Mouse (Mus musculus) stomach, embryonic 14.5 days (tissue): Measurements from ENCODE around the gene Grm3. TPM values are rescaled to one million over a fixed set of nuclear protein-coding genes. Genes with fewer than 3 reads are reported as not detected.

Experiments
- ATAC-seq: fragments of 200-750 bp; cut with Nextera tagmentation; 2 replicates; pipeline ENCODE4 v1.8.0; 2017; ENCODE audit warnings: low read depth, moderate TSS enrichment; ENCODE audit not compliant: insufficient number of reproducible peaks, insufficient read depth, low FRiP score
- H3K27ac ChIP-seq: fragments of 300-500 bp; sonication (generic); 2 replicates; pipeline ENCODE4 v1.5.1; 2014; ENCODE audit warnings: mild to moderate bottlenecking, low read length, moderate library complexity, mixed read lengths
- H3K27me3 ChIP-seq: fragments of 300-500 bp; sonication (generic); 2 replicates; pipeline ENCODE4 v1.6.1; 2014; ENCODE audit warnings: low read length, control low read depth, mixed read lengths; ENCODE audit not compliant: control insufficient read depth, insufficient read depth
- H3K36me3 ChIP-seq: fragments of 300-500 bp; sonication (generic); 2 replicates; pipeline ENCODE4 v1.6.1; 2014; ENCODE audit warnings: mild to moderate bottlenecking, control low read depth, low read length, moderate library complexity, mixed read lengths; ENCODE audit not compliant: control insufficient read depth, insufficient read depth
- H3K4me1 ChIP-seq: fragments of 300-500 bp; sonication (generic); 2 replicates; pipeline ENCODE4 v1.6.1; 2014; ENCODE audit warnings: low read length, control low read depth, mixed read lengths; ENCODE audit not compliant: control insufficient read depth, insufficient read depth
- H3K4me2 ChIP-seq: fragments of 300-500 bp; sonication (generic); replicated peaks from 2 replicates; pipeline ENCODE4 v1.6.1; 2014; ENCODE audit warnings: low read depth, low read length, control low read depth
- H3K4me3 ChIP-seq: fragments of 300-500 bp; sonication (generic); 2 replicates; pipeline ENCODE4 v1.5.1; 2014; ENCODE audit warnings: low read depth, low read length, control low read depth
- H3K9ac ChIP-seq: fragments of 300-500 bp; sonication (generic); replicated peaks from 2 replicates; pipeline ENCODE4 v1.6.1; 2014; ENCODE audit warnings: low read depth, mild to moderate bottlenecking, control low read depth, low read length, moderate library complexity, mixed read lengths
- H3K9me3 ChIP-seq: fragments of 300-500 bp; sonication (generic); 2 replicates; pipeline ENCODE4 v1.6.1; 2016; ENCODE audit warnings: low read depth, low read length, control low read depth; ENCODE audit not compliant: control insufficient read depth
- WGBS: fragments of 180-500 bp; shearing (Covaris S2); extraction: QIAGEN DNeasy Blood & Tissue Kit; methylation state at CpG from one replicate; pipeline ENCODE4 v1.1.7; 2014; 5-methylcytosine and 5-hydroxymethylcytosine counted together
- polyA plus RNA-seq: library from polyadenylated mRNA; unstranded; fragments of >200 nt; fragmentation: Nextera tagmentation; extraction: Ambion mirVana; gene quantifications from 2 replicates; pipeline ENCODE4 v1.2.1, GENCODE M21; 2014

The Grm3 gene
- polyA plus RNA-seq, result 2.0 and 2.1 TPM in 2 replicates

DNA sequence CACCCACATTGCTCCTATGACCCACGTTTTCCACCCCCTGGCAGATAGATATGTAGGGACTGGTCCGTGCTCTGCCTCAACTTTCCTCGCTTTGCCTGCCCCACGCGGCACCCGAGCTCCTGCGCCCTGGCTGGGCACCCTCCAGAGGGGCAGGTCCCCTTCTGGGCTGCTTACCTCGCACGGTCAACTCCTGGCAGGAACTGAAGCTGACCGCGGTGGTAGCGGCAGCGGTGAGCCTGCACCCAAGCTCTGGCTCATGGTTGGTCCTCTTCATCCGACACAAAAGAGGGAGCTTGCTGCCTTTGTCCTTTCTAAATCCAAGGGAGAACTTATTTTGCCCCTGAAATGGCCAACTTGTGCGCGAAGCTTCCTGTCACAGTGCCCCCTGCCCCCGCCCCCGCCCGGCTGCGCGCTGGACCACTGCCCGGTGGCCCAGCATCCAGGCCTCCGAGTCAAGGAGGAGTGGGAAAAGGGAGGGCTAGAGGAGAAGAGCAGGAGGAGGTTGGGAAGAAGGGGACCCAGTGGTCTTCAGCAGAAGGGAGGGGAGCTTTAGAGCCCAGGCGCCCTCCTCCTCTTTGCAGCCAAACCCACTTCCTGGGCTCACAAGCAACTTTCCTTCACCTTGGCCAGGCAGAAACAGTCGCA lies at the start of gene Grm3:
Gene Grm3 (minus strand): TSS at position 215 of the 645 bp plus-strand sequence.
- Histone ChIP-seq H3K4me1 (no peaks in the 10 kb centered on the region), H3K9ac (no peak within 1 kb of the TSS), H3K27me3 (no peaks in the 10 kb centered on the region), H3K4me2 (peak within 1 kb of the TSS; percentile 72), H3K4me3 (peak within 1 kb of the TSS; percentile 30), H3K9me3 (no peaks in the 10 kb centered on the region), H3K36me3 (no peaks in the 10 kb centered on the region), H3K27ac (no peak within 1 kb of the TSS)
- under 1% methylated on average over 25 of the region's 25 CpGs for WGBS
- ATAC-seq, result no peak; the same call in 1 of the 2 replicates

DNA sequence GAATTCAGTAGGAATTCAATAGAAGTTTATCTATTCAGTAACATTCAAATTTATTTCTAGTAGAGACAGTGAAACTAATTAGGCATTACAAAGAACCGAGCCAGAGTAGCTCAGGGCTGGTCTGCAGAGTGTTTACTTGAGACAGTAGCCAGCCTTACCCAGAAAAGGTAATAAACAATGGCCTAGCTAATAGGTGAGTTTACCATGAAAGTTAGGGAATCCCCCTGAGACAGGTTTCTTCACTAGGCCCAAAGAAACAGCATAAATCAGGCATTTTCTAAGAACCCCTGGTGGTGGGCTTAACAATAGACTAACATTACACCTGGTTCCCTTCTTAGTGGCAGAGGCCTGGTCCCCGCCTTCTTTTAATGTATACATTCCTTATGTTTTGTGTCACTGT lies 30.8 kb upstream of the Grm3 start:
- Histone ChIP-seq H3K27ac (no peak overlapping the region), H3K4me2 (no peak overlapping the region), H3K27me3 (no peaks in the 10 kb centered on the region), H3K9me3 (no peaks in the 10 kb centered on the region), H3K4me3 (no peak overlapping the region), H3K9ac (no peak overlapping the region), H3K36me3 (no peaks in the 10 kb centered on the region), H3K4me1 (no peaks in the 10 kb centered on the region)
- 62% methylated on average over 2 of the region's 2 CpGs for WGBS
- ATAC-seq, result no peak

DNA sequence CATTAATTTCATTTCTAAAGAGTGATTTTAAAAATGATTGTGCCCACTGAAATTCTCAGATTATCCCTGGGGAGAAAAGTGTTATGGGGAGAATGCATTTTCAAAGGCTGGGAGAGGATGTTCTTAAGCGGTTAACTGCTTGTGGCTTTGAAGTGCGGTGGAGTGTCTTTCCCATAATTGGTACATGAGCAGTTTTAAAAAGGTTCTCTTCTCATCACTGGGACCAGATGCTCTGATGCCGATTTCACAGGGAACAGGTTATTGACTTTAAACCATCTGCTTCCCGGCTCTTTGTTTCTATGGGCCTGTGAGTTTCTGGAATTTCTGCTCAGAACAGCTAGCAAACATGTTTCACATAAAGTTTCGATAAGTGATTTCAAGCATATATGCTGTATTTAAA lies 23.2 kb upstream of the Grm3 start:
- H3K4me2 ChIP-seq, result no peak overlapping the region
- H3K27me3 ChIP-seq, result no peaks in the 10 kb centered on the region
- ATAC-seq, result no peak
- no peaks in the 10 kb centered on the region for H3K9me3 ChIP-seq
- no peaks in the 10 kb centered on the region for H3K36me3 ChIP-seq
- H3K4me3 ChIP-seq, result no peak overlapping the region
- no peak overlapping the region for H3K9ac ChIP-seq
- no peak overlapping the region for H3K27ac ChIP-seq
- 81% methylated on average over 5 of the region's 5 CpGs for WGBS
- no peaks in the 10 kb centered on the region for H3K4me1 ChIP-seq

DNA sequence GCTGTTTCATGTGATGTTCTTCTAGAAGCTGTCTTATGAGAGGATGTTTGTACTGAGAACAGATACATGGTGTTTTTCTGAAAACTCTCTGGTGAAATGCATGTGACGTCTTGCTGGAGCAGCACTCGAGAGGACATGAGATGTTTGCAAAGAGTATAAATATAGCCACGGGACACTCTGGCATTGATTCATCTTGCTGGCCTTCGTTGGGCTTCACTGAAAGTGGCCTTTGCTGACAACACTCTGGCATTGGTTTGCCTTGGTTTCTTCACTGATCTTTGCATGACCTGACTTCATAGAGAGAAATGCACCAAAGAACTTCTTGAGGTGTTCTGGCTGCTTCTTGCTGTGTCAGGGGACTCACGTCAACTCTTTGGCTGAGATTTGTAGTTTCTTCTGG lies 19.1 kb upstream of the Grm3 start:
- Histone ChIP-seq H3K27me3 (no peaks in the 10 kb centered on the region), H3K9me3 (no peaks in the 10 kb centered on the region), H3K27ac (no peak overlapping the region), H3K4me1 (no peaks in the 10 kb centered on the region), H3K4me2 (no peak overlapping the region), H3K9ac (no peak overlapping the region), H3K36me3 (no peaks in the 10 kb centered on the region), H3K4me3 (no peak overlapping the region)
- 74% methylated on average over 5 of the region's 5 CpGs for WGBS
- ATAC-seq, result no peak

DNA sequence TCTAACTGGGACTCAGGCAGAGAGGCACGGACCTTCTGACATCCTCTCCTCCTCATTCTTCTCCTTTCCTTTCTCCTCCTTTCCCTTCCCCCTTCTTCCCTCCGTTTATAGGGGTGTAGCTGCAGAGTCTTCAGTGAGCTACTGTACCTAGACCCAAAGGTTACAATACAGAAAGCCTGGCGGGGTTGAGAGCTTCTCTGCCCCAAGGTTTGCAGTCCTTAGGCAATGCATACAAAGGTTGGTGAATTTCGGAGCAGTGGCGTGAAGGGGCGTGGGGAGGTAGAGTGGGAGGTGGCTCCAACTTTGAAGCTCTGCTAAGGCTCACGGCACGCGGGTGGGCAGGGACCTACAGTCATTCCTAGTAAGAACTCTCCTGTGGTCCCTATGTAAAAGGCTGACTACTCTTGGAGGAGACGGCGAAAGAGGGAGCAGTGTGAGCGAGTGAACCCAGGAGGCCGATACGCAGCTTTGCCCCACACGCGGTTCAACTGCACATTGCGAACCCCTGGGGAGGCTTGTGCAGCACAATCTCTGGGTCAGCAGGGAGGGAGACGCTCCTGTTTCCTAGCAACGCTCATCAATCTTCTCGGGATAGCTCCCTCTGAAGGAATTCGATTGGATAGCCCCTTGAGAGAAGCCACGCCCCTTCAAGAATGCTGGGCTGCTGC lies 765 bp upstream of the Grm3 start:
- H3K4me2 ChIP-seq, result peak overlapping the region; percentile 72

DNA sequence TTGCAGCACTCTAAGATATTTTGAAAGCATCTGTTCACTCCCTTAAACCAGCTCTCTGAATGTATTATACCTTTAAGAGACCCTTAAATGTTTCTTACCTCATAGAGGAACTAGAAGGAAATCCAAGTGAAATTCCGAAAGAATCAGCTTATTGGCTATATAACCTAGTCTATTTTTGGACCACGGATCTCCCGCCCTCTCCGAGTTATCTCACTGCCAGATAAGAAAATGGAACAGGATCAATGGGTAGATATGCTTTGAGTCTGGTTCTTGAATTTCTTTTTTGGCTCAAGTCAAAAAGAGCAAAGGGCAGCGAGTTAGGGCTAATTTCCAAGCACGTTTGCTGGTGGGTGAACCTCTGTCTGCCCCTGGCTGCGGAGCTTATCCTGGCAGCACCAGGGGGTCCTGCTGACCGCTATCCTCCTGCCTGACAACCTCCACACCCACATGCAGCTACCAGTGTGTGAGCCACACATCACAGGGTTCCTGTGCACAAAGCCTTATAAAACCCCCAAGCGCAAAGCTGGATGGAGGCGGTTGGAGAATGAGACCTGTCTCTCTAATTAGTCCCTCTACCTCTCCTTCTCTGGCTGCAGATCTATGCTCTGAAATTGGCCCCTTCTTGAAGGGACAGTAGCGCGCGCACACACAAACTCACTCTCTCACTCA lies 549 bp downstream of the Grm3 start:
- WGBS, result 12% methylated on average over 13 of the region's 13 CpGs
- no peaks in the 10 kb centered on the region for H3K27me3 ChIP-seq
- no peak overlapping the region for H3K27ac ChIP-seq
- no peak overlapping the region for H3K9ac ChIP-seq
- H3K4me3 ChIP-seq, result peak overlapping the region; percentile 30
- ATAC-seq, result no peak
- H3K4me1 ChIP-seq, result no peaks in the 10 kb centered on the region
- H3K36me3 ChIP-seq, result no peaks in the 10 kb centered on the region
- H3K9me3 ChIP-seq, result no peaks in the 10 kb centered on the region
- H3K4me2 ChIP-seq, result peak overlapping the region; percentile 72

More for the DNA sequence above, 765 bp upstream of the Grm3 start:
- under 1% methylated on average over 22 of the region's 22 CpGs for WGBS
- Histone ChIP-seq H3K4me1 (no peaks in the 10 kb centered on the region), H3K9me3 (no peaks in the 10 kb centered on the region), H3K9ac (no peak overlapping the region), H3K36me3 (no peaks in the 10 kb centered on the region), H3K27me3 (no peaks in the 10 kb centered on the region), H3K27ac (no peak overlapping the region), H3K4me3 (peak overlapping the region; percentile 30)
- peak; percentile 83 for ATAC-seq

DNA sequence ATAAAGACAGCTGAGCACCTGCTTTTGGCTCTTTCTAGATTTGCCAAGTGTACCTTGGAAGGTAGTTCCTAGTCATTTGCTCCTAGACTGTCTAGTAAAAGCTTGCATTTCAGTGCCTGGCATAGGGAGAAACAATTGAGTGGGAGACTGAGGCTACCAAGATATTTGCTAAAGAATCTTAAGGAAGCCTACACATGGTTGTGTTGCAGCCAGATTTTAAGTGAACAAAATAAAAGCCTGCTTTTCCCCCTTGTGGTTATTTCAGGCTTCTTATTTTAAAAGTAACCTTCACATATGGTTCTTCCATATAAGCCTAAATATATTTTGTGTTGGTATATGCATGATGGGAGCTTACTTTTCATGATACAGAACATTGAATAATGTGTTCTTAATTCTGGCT lies 3.8 kb downstream of the Grm3 start:
- Histone ChIP-seq H3K27me3 (no peaks in the 10 kb centered on the region), H3K27ac (no peak overlapping the region), H3K9me3 (no peaks in the 10 kb centered on the region), H3K4me1 (no peaks in the 10 kb centered on the region), H3K4me3 (no peak overlapping the region), H3K36me3 (no peaks in the 10 kb centered on the region), H3K9ac (no peak overlapping the region), H3K4me2 (no peak overlapping the region)
- no peak for ATAC-seq

DNA sequence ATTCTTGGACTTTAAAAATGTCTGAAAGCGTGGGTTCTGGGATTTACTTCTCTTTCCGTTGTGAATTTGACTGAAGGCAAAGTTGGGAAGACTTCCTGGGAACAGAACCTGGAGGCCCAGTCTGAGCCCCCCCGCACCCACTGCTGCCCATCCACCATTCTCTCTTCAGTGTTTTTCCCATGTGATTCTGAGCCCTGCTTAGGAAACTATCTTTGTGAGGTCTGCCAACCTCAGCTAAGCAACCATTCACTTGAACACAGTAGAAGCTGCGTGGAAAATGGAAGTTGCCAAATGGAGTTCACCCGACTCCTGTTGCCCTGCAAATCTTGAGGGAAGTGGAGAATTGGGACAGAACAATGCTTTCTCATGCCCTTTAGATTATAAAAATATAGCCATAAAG lies 8.7 kb downstream of the Grm3 start:
- WGBS, result 80% methylated on average over 5 of the region's 5 CpGs
- Histone ChIP-seq H3K36me3 (no peaks in the 10 kb centered on the region), H3K27ac (no peak overlapping the region), H3K27me3 (no peaks in the 10 kb centered on the region), H3K9ac (no peak overlapping the region), H3K9me3 (no peaks in the 10 kb centered on the region), H3K4me2 (no peak overlapping the region), H3K4me1 (no peaks in the 10 kb centered on the region), H3K4me3 (no peak overlapping the region)
- ATAC-seq, result no peak
